Mouse (Mus musculus) hindbrain, embryonic 14.5 days (tissue): ENCODE measurements around the gene Tbc1d9b. TPM values are rescaled to one million over a fixed set of nuclear protein-coding genes. Genes with fewer than 3 reads are reported as not detected.

Experiments
- ATAC-seq: fragments of 200-750 bp; cut with Nextera tagmentation; 2 replicates; pipeline ENCODE4 v1.8.0; 2017; ENCODE audit warnings: moderate number of reproducible peaks, mild to moderate bottlenecking, moderate TSS enrichment, moderate library complexity; ENCODE audit not compliant: low FRiP score
- DNase-seq: peaks from one replicate; pipeline ENCODE4 v3.0.0-alpha.2; 2015; ENCODE audit warnings: low spot score
- H3K27ac ChIP-seq: fragments of 300-500 bp; sonication (generic); 2 replicates; pipeline ENCODE4 v1.5.1; 2014; ENCODE audit warnings: mild to moderate bottlenecking, moderate library complexity
- H3K27me3 ChIP-seq: fragments of 300-500 bp; sonication (generic); 2 replicates; pipeline ENCODE4 v1.6.1; 2014; ENCODE audit warnings: mild to moderate bottlenecking, low read length, mixed read lengths; ENCODE audit not compliant: control insufficient read depth, insufficient read depth
- H3K36me3 ChIP-seq: fragments of 300-500 bp; sonication (generic); replicated peaks from 2 replicates; pipeline ENCODE4 v1.6.1; 2014; ENCODE audit not compliant: control insufficient read depth, insufficient read depth
- H3K4me1 ChIP-seq: fragments of 300-500 bp; sonication (generic); replicated peaks from 2 replicates; pipeline ENCODE4 v1.6.1; 2014; ENCODE audit warnings: antibody characterized with exemption, low read length, mixed read lengths; ENCODE audit not compliant: control insufficient read depth, insufficient read depth
- H3K4me2 ChIP-seq: fragments of 300-500 bp; sonication (generic); replicated peaks from 2 replicates; pipeline ENCODE4 v1.6.1; 2014; ENCODE audit warnings: mild to moderate bottlenecking, moderate library complexity
- H3K4me3 ChIP-seq: fragments of 300-500 bp; sonication (generic); replicated peaks from 2 replicates; pipeline ENCODE4 v1.5.1; 2014; ENCODE audit warnings: mild to moderate bottlenecking, low read length
- H3K9ac ChIP-seq: fragments of 300-500 bp; sonication (generic); 2 replicates; pipeline ENCODE4 v1.6.1; 2014
- H3K9me3 ChIP-seq: fragments of 300-500 bp; sonication (generic); 2 replicates; pipeline ENCODE4 v1.6.1; 2016; ENCODE audit warnings: low read length; ENCODE audit not compliant: control insufficient read depth
- WGBS: fragments of 180-500 bp; shearing (Covaris S2); extraction: QIAGEN DNeasy Blood & Tissue Kit; methylation state at CpG from one replicate; pipeline ENCODE4 v1.1.7; 2014; 5-methylcytosine and 5-hydroxymethylcytosine counted together
- polyA plus RNA-seq: library from polyadenylated mRNA; unstranded; fragments of >200 nt; fragmentation: Nextera tagmentation; extraction: Ambion mirVana; gene quantifications from 2 replicates; pipeline ENCODE4 v1.2.1, GENCODE M21; 2014

The Tbc1d9b gene
- polyA plus RNA-seq, 1 experiment from 2014 or later, result 35.7 TPM

DNA sequence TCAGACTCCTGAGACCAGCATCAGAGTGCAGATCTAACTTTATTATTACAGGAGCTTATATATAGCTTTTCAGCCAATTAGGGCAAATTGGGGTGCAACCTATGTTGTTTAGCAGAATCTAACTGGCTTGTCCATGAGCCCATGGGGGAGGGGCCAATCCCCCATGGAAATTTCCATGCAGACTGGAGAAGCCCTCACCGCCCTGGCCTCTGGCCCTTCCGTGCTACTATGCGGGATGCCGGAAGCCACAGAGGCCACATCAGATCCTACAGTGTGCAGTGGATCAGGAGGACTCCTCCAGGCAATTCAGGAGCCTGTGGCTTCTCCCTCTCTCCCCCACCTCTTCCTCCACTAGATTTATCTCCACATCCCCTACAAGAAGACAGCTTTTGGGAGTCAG lies 86.6 kb downstream of the Tbc1d9b start:
- H3K36me3 ChIP-seq, result 0 out of 2 replicates have a peak, but pooled peaks cover 7% of the 10 kb centered on the region
- no peak overlapping the region for H3K27ac ChIP-seq
- no peak for ATAC-seq
- H3K9ac ChIP-seq, result no peak overlapping the region
- no peak overlapping the region for H3K4me2 ChIP-seq
- no peaks in the 10 kb centered on the region for H3K27me3 ChIP-seq
- DNase-seq, result no peak
- peaks cover 13% of the 10 kb centered on the region; the same call in 1 of the 2 replicates for H3K4me1 ChIP-seq
- no peak overlapping the region for H3K4me3 ChIP-seq
- 51% methylated on average over 4 of the region's 4 CpGs for WGBS
- no peaks in the 10 kb centered on the region for H3K9me3 ChIP-seq

DNA sequence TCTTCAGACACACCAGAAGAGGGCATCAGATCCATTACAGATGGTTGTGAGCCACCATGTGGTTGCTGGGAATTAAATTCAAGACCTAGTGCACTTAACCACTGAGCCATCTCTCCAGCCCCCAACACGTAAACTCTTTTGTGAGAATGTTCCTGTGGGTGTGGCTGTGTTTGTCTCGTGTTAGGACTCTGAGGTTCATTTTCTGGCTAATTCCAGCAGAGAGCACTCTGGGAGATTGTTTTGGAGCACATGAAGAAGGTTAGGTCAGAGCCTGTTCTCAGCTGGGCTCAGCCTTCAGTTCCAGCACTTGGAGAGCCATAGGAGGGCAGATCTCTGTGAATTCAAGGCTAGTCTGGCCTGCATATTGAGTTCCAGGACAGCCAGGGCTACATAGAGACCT lies 88.6 kb downstream of the Tbc1d9b start:
- no peaks in the 10 kb centered on the region for H3K27me3 ChIP-seq
- no peak for ATAC-seq

More for the DNA sequence above, 88.6 kb downstream of the Tbc1d9b start:
- Histone ChIP-seq H3K27ac (no peak overlapping the region), H3K4me2 (no peak overlapping the region), H3K9ac (no peak overlapping the region), H3K4me3 (no peak overlapping the region), H3K36me3 (0 out of 2 replicates have a peak, but pooled peaks cover 7% of the 10 kb centered on the region), H3K4me1 (peaks cover 27% of the 10 kb centered on the region), H3K9me3 (no peaks in the 10 kb centered on the region)
- no peak for DNase-seq
- 51% methylated on average over 2 of the region's 2 CpGs for WGBS

Other genes starting within 250 kb of the Tbc1d9b start
- 31.7 and 35.3 TPM in 2 replicates for gene Rasgef1c, start 229.6 kb upstream of the Tbc1d9b start, polyA plus RNA-seq
- 72.0 and 78.1 TPM in 2 replicates for gene Rnf130, start 106.0 kb upstream of the Tbc1d9b start, polyA plus RNA-seq
- gene Mrnip, start 43.0 kb downstream of the Tbc1d9b start, polyA plus RNA-seq, result 34.4 and 37.7 TPM in 2 replicates
- 365 and 385 TPM in 2 replicates for gene Sqstm1, start 79.4 kb downstream of the Tbc1d9b start, polyA plus RNA-seq
- gene Mgat4b, start 79.5 kb downstream of the Tbc1d9b start, polyA plus RNA-seq, result 55.7 and 56.0 TPM in 2 replicates
- gene Ltc4s, start 107.2 kb downstream of the Tbc1d9b start, polyA plus RNA-seq, result 1.6 and 4.5 TPM in 2 replicates
- 4.4 and 4.6 TPM in 2 replicates for gene Maml1, start 160.9 kb downstream of the Tbc1d9b start, polyA plus RNA-seq
- 239 and 252 TPM in 2 replicates for gene Canx, start 194.3 kb downstream of the Tbc1d9b start, polyA plus RNA-seq
- 0.68 and 1.3 TPM in 2 replicates for gene Cby3, start 223.1 kb downstream of the Tbc1d9b start, polyA plus RNA-seq
- gene Hnrnph1, start 245.6 kb downstream of the Tbc1d9b start, polyA plus RNA-seq, result 429 and 439 TPM in 2 replicates